28 mouse cellular contexts compared by ENCODE assay signal in genomic region chr10:127691053-127691452, GRCm38 (mm10). TPM values are rescaled to one million over a fixed set of nuclear protein-coding genes. Genes with fewer than 3 reads are reported as not detected.
DNase-seq lines count a peak whose midpoint lies in the region; ATAC-seq and TF ChIP-seq lines count a peak whose summit lies in the region.
"Had no signal": no experiment of that assay in that cellular context is flagged by ENCODE, and none has a peak within 500 bp of the region (broad histone marks: within the 10 kb centered on the region; RNA-seq: fewer than 3 reads in every experiment).

No protein-coding gene starts in this region.

- TF ChIP-seq CTCF in kidney, postnatal 0 days (IDR thresholded peaks at IDR 0.05; ENCODE audit: low read depth), result peak; percentile 19; the same call in 1 of the 2 replicates
- TF ChIP-seq CTCF in kidney, adult 2 months (conservative IDR thresholded peaks at IDR 0.05; ENCODE audit: insufficient read depth, insufficient read length, low read depth, low read length), result no peak
- TF ChIP-seq CTCF in Patski (IDR thresholded peaks at IDR 0.05), result peak; percentile 42
- TF ChIP-seq CTCF in small intestine, adult 2 months (IDR thresholded peaks at IDR 0.05; ENCODE audit: extremely low read depth, insufficient read length, insufficient replicate concordance, low read depth, low read length), result peak; percentile 62; the same call in 1 of the 2 replicates

- DNase-seq in kidney, postnatal 0 days (ENCODE audit: low spot score), result no peak
- no peak for DNase-seq in kidney, adult 2 months
- peak; percentile 79 for DNase-seq in midbrain, embryonic 11.5 days (ENCODE audit: low spot score, missing footprints)
- no peak for DNase-seq in midbrain, embryonic 10.5 days (ENCODE audit: low spot score)
- no peak for DNase-seq in Patski (ENCODE audit: low read depth, low spot score)
- no peak for DNase-seq in ovary, postnatal 14 days (ENCODE audit: low spot score)
- no peak for DNase-seq in heart, adult 11 months
- DNase-seq: adrenal gland, postnatal 10 days; cerebellum, adult 9-11 months; gastrocnemius, adult 2 months; kidney, postnatal 4 days; liver; lung, adult 2 months; lung, postnatal 36 days; retina, postnatal 1 day; right cerebral cortex, postnatal 25 days had no signal

- no peak for TF ChIP-seq POLR2A in kidney, adult 2 months (IDR thresholded peaks at IDR 0.05; ENCODE audit: low read depth, low read length)
- no peak for TF ChIP-seq POLR2A in small intestine, adult 2 months (IDR thresholded peaks at IDR 0.05; ENCODE audit: low read depth, low read length)

- in situ Hi-C loops in Patski (cut with MboI; ENCODE audit: low pct_unique_long_range_greater_than_20kb), result loop anchor here (25.0 kb wide), 1 partner anchor 496 kb away; the partner anchor contains the start of genes Gls2 and Rbms2

- POLR2A ChIA-PET in Patski (lab: Charles Lee), result no interaction called here

- no peak overlapping the region for H3K27ac ChIP-seq in kidney, postnatal 0 days
- H3K27ac ChIP-seq in kidney, adult 2 months (ENCODE audit: insufficient read depth, low read depth, low read length), result no peak overlapping the region
- no peak overlapping the region for H3K27ac ChIP-seq in midbrain, embryonic 11.5 days (ENCODE audit: low read depth, low read length)
- H3K27ac ChIP-seq in midbrain, embryonic 10.5 days (replicated peaks), result no peak overlapping the region
- peak overlapping the region; percentile 68 for H3K27ac ChIP-seq in small intestine, adult 2 months (ENCODE audit: insufficient read depth, low read depth, low read length)
- H3K27ac ChIP-seq: embryonic facial prominence, embryonic 12.5 days; gastrocnemius, adult 2 months; hindbrain, embryonic 15.5 days; intestine, embryonic 15.5 days; kidney, embryonic 15.5 days; limb, embryonic 10.5 days; midbrain, embryonic 15.5 days; neural tube, embryonic 12.5 days had no signal

- no peak overlapping the region for H3K9ac ChIP-seq in kidney, postnatal 0 days (ENCODE audit: low read depth, low read length)
- no peak overlapping the region for H3K9ac ChIP-seq in midbrain, embryonic 11.5 days (ENCODE audit: low read length)
- H3K9ac ChIP-seq: embryonic facial prominence, embryonic 12.5 days; hindbrain, embryonic 15.5 days; intestine, embryonic 15.5 days; kidney, embryonic 15.5 days; midbrain, embryonic 15.5 days; neural tube, embryonic 12.5 days had no signal

- no peaks in the 10 kb centered on the region for H3K4me1 ChIP-seq in kidney, postnatal 0 days (replicated peaks; ENCODE audit: insufficient read depth, low read length)
- no peaks in the 10 kb centered on the region for H3K4me1 ChIP-seq in kidney, adult 2 months (ENCODE audit: control insufficient read depth, insufficient read depth, low read length)
- H3K4me1 ChIP-seq in midbrain, embryonic 11.5 days (ENCODE audit: control insufficient read depth, insufficient read depth, low read length), result no peaks in the 10 kb centered on the region
- H3K4me1 ChIP-seq in midbrain, embryonic 10.5 days, result no peaks in the 10 kb centered on the region
- peaks cover 4% of the 10 kb centered on the region; the same call in 1 of the 2 replicates for H3K4me1 ChIP-seq in small intestine, adult 2 months (ENCODE audit: control insufficient read depth, insufficient read depth, insufficient read length, low read length)
- H3K4me1 ChIP-seq: embryonic facial prominence, embryonic 12.5 days; hindbrain, embryonic 15.5 days; intestine, embryonic 15.5 days; kidney, embryonic 15.5 days; limb, embryonic 10.5 days; midbrain, embryonic 15.5 days; neural tube, embryonic 12.5 days had no signal

- 30% methylated on average over 1 of the region's 1 CpGs for WGBS in kidney, postnatal 0 days
- WGBS in kidney, adult 2 months, result 17% methylated on average over 1 of the region's 1 CpGs
- 28% methylated on average over 1 of the region's 1 CpGs for WGBS in midbrain, embryonic 11.5 days
- 22% methylated on average over 1 of the region's 1 CpGs for WGBS in midbrain, embryonic 10.5 days
- 12% methylated on average over 1 of the region's 1 CpGs for WGBS in small intestine, adult 2 months

- no peak overlapping the region for H3K4me3 ChIP-seq in kidney, postnatal 0 days (replicated peaks; ENCODE audit: low read depth, low read length)
- H3K4me3 ChIP-seq in kidney, adult 2 months (ENCODE audit: insufficient read depth, low read depth, low read length), result no peak overlapping the region
- H3K4me3 ChIP-seq in midbrain, embryonic 11.5 days (ENCODE audit: low read depth, low read length), result no peak overlapping the region
- no peak overlapping the region for H3K4me3 ChIP-seq in midbrain, embryonic 10.5 days
- no peak overlapping the region for H3K4me3 ChIP-seq in small intestine, adult 2 months (ENCODE audit: low read depth, low read length)
- H3K4me3 ChIP-seq: embryonic facial prominence, embryonic 12.5 days; gastrocnemius, adult 2 months; hindbrain, embryonic 15.5 days; intestine, embryonic 15.5 days; kidney, embryonic 15.5 days; limb, embryonic 10.5 days; megakaryocyte, embryonic 14.5 days; midbrain, embryonic 15.5 days; neural tube, embryonic 12.5 days had no signal

- CTCF ChIA-PET in Patski (lab: Charles Lee), result interaction anchor here (0.9 to 1.5 kb wide), 4 partner anchors 9 to 49 kb away, joined by 3 read pairs; no protein-coding TSS in a partner anchor

- H3K4me2 ChIP-seq in kidney, postnatal 0 days (ENCODE audit: low read length), result no peak overlapping the region
- no peak overlapping the region for H3K4me2 ChIP-seq in midbrain, embryonic 11.5 days
- H3K4me2 ChIP-seq: embryonic facial prominence, embryonic 12.5 days; heart, embryonic 11.5 days; hindbrain, embryonic 15.5 days; intestine, embryonic 15.5 days; kidney, embryonic 15.5 days; midbrain, embryonic 15.5 days; neural tube, embryonic 12.5 days had no signal

- ATAC-seq in kidney, postnatal 0 days (replicated peaks; ENCODE audit: low FRiP score, low read depth), result no peak
- ATAC-seq in midbrain, embryonic 11.5 days (ENCODE audit: low FRiP score), result no peak
- no peak for ATAC-seq in Patski
- ATAC-seq: intestine, embryonic 15.5 days; midbrain, embryonic 15.5 days had no signal

- no peaks in the 10 kb centered on the region for H3K9me3 ChIP-seq in kidney, postnatal 0 days (replicated peaks; ENCODE audit: low read length)
- no peaks in the 10 kb centered on the region for H3K9me3 ChIP-seq in midbrain, embryonic 11.5 days (ENCODE audit: control insufficient read depth, low read length)
- H3K9me3 ChIP-seq in midbrain, embryonic 10.5 days (replicated peaks), result no peaks in the 10 kb centered on the region
- H3K9me3 ChIP-seq: embryonic facial prominence, embryonic 12.5 days; hindbrain, embryonic 15.5 days; intestine, embryonic 15.5 days; kidney, embryonic 15.5 days; limb, embryonic 10.5 days; megakaryocyte, embryonic 14.5 days; midbrain, embryonic 15.5 days; neural tube, embryonic 12.5 days had no signal

- H3K27me3 ChIP-seq in kidney, postnatal 0 days (ENCODE audit: insufficient read depth, low read length), result no peaks in the 10 kb centered on the region
- H3K27me3 ChIP-seq in kidney, adult 2 months (replicated peaks; ENCODE audit: control insufficient read depth, insufficient read depth, low read length), result no peaks in the 10 kb centered on the region
- no peaks in the 10 kb centered on the region for H3K27me3 ChIP-seq in midbrain, embryonic 11.5 days (ENCODE audit: control insufficient read depth, insufficient read depth, low read length)
- no peaks in the 10 kb centered on the region for H3K27me3 ChIP-seq in midbrain, embryonic 10.5 days (ENCODE audit: low read depth, poor library complexity, severe bottlenecking)
- no peaks in the 10 kb centered on the region for H3K27me3 ChIP-seq in Patski
- H3K27me3 ChIP-seq in small intestine, adult 2 months (ENCODE audit: control insufficient read depth, insufficient read depth, low read length), result no peaks in the 10 kb centered on the region
- H3K27me3 ChIP-seq: embryonic facial prominence, embryonic 12.5 days; hindbrain, embryonic 15.5 days; intestine, embryonic 15.5 days; kidney, embryonic 15.5 days; megakaryocyte, embryonic 14.5 days; midbrain, embryonic 15.5 days; neural tube, embryonic 12.5 days had no signal

- peaks cover 15% of the 10 kb centered on the region for H3K36me3 ChIP-seq in kidney, postnatal 0 days (ENCODE audit: insufficient read depth, low read length)
- H3K36me3 ChIP-seq in kidney, adult 2 months (ENCODE audit: control insufficient read depth, insufficient read depth, low read length), result no peaks in the 10 kb centered on the region
- H3K36me3 ChIP-seq in midbrain, embryonic 11.5 days (ENCODE audit: control insufficient read depth, insufficient read depth, low read length), result peaks cover 2% of the 10 kb centered on the region; the same call in 1 of the 2 replicates
- H3K36me3 ChIP-seq in midbrain, embryonic 10.5 days, result peaks cover 70% of the 10 kb centered on the region
- H3K36me3 ChIP-seq in small intestine, adult 2 months (ENCODE audit: control insufficient read depth, insufficient read depth, low read length), result peaks cover 4% of the 10 kb centered on the region

RNA-seq across cellular contexts. Expression of gene Myo1a, which starts 13.9 kb away (rescaled TPM):
- 0.07 and 0.18 TPM in 2 replicates for polyA plus RNA-seq in kidney, postnatal 0 days (2015; fragmentation: Nextera tagmentation; extraction: Ambion mirVana)
- polyA plus RNA-seq in kidney, adult 2 months (2012; rRNA removed), result 0.06 and 0.18 TPM in 2 replicates
- 0.41 and 0.46 TPM in 2 replicates for polyA plus RNA-seq in midbrain, embryonic 11.5 days (2014; fragmentation: Nextera tagmentation; extraction: Ambion mirVana)
- polyA plus RNA-seq in midbrain, embryonic 10.5 days (2016; fragmentation: Nextera tagmentation; extraction: Ambion mirVana), result 0.41 and 0.69 TPM in 2 replicates
- polyA plus RNA-seq in Patski (2021), result 0.17 TPM
- polyA plus RNA-seq in small intestine, adult 2 months (2012; rRNA removed), result 166 and 688 TPM in 2 replicates

RNA-seq across cellular contexts. Expression of gene Nab2, which starts 22.7 kb away (rescaled TPM):
- 21.5 and 24.3 TPM in 2 replicates for polyA plus RNA-seq in kidney, postnatal 0 days (2015; fragmentation: Nextera tagmentation; extraction: Ambion mirVana)
- polyA plus RNA-seq in kidney, adult 2 months (2012; rRNA removed), result 17.9 and 18.6 TPM in 2 replicates
- polyA plus RNA-seq in midbrain, embryonic 11.5 days (2014; fragmentation: Nextera tagmentation; extraction: Ambion mirVana), result 2.1 and 2.2 TPM in 2 replicates
- 3.9 and 4.4 TPM in 2 replicates for polyA plus RNA-seq in midbrain, embryonic 10.5 days (2016; fragmentation: Nextera tagmentation; extraction: Ambion mirVana)
- polyA plus RNA-seq in Patski (2021), result 31.8 TPM
- 9.4 and 31.8 TPM in 2 replicates for polyA plus RNA-seq in small intestine, adult 2 months (2012; rRNA removed)

RNA-seq across cellular contexts. Expression of gene Nemp1, which starts 24.4 kb away (rescaled TPM):
- polyA plus RNA-seq in kidney, postnatal 0 days (2015; fragmentation: Nextera tagmentation; extraction: Ambion mirVana), result 6.6 and 6.9 TPM in 2 replicates
- 2.3 and 2.5 TPM in 2 replicates for polyA plus RNA-seq in kidney, adult 2 months (2012; rRNA removed)
- polyA plus RNA-seq in midbrain, embryonic 11.5 days (2014; fragmentation: Nextera tagmentation; extraction: Ambion mirVana), result 10.0 and 10.9 TPM in 2 replicates
- polyA plus RNA-seq in midbrain, embryonic 10.5 days (2016; fragmentation: Nextera tagmentation; extraction: Ambion mirVana), result 9.0 TPM in 2 replicates
- 8.0 TPM for polyA plus RNA-seq in Patski (2021)
- polyA plus RNA-seq in small intestine, adult 2 months (2012; rRNA removed), result 0.67 and 2.5 TPM in 2 replicates

RNA-seq across cellular contexts. Expression of gene Tac2, which starts 33.2 kb away (rescaled TPM):
- 2.5 and 2.6 TPM in 2 replicates for polyA plus RNA-seq in kidney, postnatal 0 days (2015; fragmentation: Nextera tagmentation; extraction: Ambion mirVana)
- polyA plus RNA-seq in kidney, adult 2 months (2012; rRNA removed), result 0.26 TPM in 1 of 2 replicates, not detected in the other
- polyA plus RNA-seq in midbrain, embryonic 11.5 days (2014; fragmentation: Nextera tagmentation; extraction: Ambion mirVana), result not detected in 2 replicates
- polyA plus RNA-seq in midbrain, embryonic 10.5 days (2016; fragmentation: Nextera tagmentation; extraction: Ambion mirVana), result not detected in 2 replicates
- polyA plus RNA-seq in Patski (2021), result not detected
- 0.27 TPM in 1 of 2 replicates, not detected in the other for polyA plus RNA-seq in small intestine, adult 2 months (2012; rRNA removed)
- polyA plus RNA-seq: forebrain, embryonic 11.5 days; lung, adult 2 months; midbrain, embryonic 15.5 days; urinary bladder, adult 2 months had no signal

RNA-seq across cellular contexts. Expression of gene Stat6, which starts 48.3 kb away (rescaled TPM):
- 26.2 and 27.0 TPM in 2 replicates for polyA plus RNA-seq in kidney, postnatal 0 days (2015; fragmentation: Nextera tagmentation; extraction: Ambion mirVana)
- 70.2 and 72.1 TPM in 2 replicates for polyA plus RNA-seq in kidney, adult 2 months (2012; rRNA removed)
- polyA plus RNA-seq in midbrain, embryonic 11.5 days (2014; fragmentation: Nextera tagmentation; extraction: Ambion mirVana), result 5.7 and 6.9 TPM in 2 replicates
- 8.2 and 8.9 TPM in 2 replicates for polyA plus RNA-seq in midbrain, embryonic 10.5 days (2016; fragmentation: Nextera tagmentation; extraction: Ambion mirVana)
- polyA plus RNA-seq in Patski (2021), result 67.3 TPM
- 45.7 and 101 TPM in 2 replicates for polyA plus RNA-seq in small intestine, adult 2 months (2012; rRNA removed)

Comparison
In these comparisons a context has a peak if more than half of its experiments do, and no peak if none do; other contexts are left out.
1. RNA of gene Myo1a, which starts 13.9 kb away (polyA plus RNA-seq): 166 to 688 TPM in small intestine, adult 2 months; 0.41 to 0.69 TPM in midbrain, embryonic 10.5 days, 0.41 to 0.46 TPM in midbrain, embryonic 11.5 days, 0.17 TPM in Patski (single experiment), 0.07 to 0.18 TPM in kidney, postnatal 0 days and 0.06 to 0.18 TPM in kidney, adult 2 months; every median in the first group is over 10 times any median in the second.